Mouse (Mus musculus): Measurements from ENCODE around the gene Pde2a. TPM values are rescaled to one million over a fixed set of nuclear protein-coding genes. Genes with fewer than 3 reads are reported as not detected.

The Pde2a gene
- polyA plus RNA-seq, 1 experiment from 2014 or later = 8.9 TPM

GRCm38 (mm10) chr7:101403831-101404230 is 17.7 kb upstream of the Pde2a start:
- no peak overlapping the region for H3K9ac ChIP-seq (replicated peaks)
- no peak for ATAC-seq (ENCODE audit: insufficient number of reproducible peaks, insufficient read depth, low FRiP score, low TSS enrichment, low read depth)
- no peaks in the 10 kb centered on the region for H3K4me1 ChIP-seq (replicated peaks)
- WGBS = 93% methylated on average over 5 of the region's 5 CpGs
- H3K9me3 ChIP-seq = no peaks in the 10 kb centered on the region
- no peak overlapping the region for H3K4me2 ChIP-seq
- no peak overlapping the region for H3K4me3 ChIP-seq (replicated peaks)
- peaks cover 76% of the 10 kb centered on the region for H3K36me3 ChIP-seq
- no peak overlapping the region for H3K27ac ChIP-seq
- H3K27me3 ChIP-seq = no peaks in the 10 kb centered on the region

GRCm38 (mm10) chr7:101410267-101410936 is 11.1 kb upstream of the Pde2a start, which contains the start of gene Gm45837:
Gm45837 (plus strand) TSS chr7:101410886.
- Histone ChIP-seq H3K27me3 (peaks cover under 1% of the 10 kb centered on the region; the same call in 1 of the 2 replicates), H3K4me3 (replicated peaks) (no peak within 1 kb of the TSS), H3K9me3 (no peaks in the 10 kb centered on the region), H3K27ac (no peak within 1 kb of the TSS), H3K4me2 (no peak within 1 kb of the TSS), H3K4me1 (replicated peaks) (peaks cover 10% of the 10 kb centered on the region), H3K9ac (replicated peaks) (no peak within 1 kb of the TSS), H3K36me3 (peaks cover 42% of the 10 kb centered on the region)
- WGBS = 72% methylated on average over 11 of the region's 11 CpGs
- no peak for ATAC-seq (ENCODE audit: insufficient number of reproducible peaks, insufficient read depth, low FRiP score, low TSS enrichment, low read depth)

GRCm38 (mm10) chr7:101412796-101413195 is 8.7 kb upstream of the Pde2a start:
- H3K27me3 ChIP-seq = peaks cover 11% of the 10 kb centered on the region
- H3K36me3 ChIP-seq = peaks cover 28% of the 10 kb centered on the region; the same call in 1 of the 2 replicates
- H3K27ac ChIP-seq = no peak overlapping the region
- H3K9ac ChIP-seq (replicated peaks) = no peak overlapping the region
- no peaks in the 10 kb centered on the region for H3K9me3 ChIP-seq
- no peak overlapping the region for H3K4me3 ChIP-seq (replicated peaks)
- ATAC-seq (ENCODE audit: insufficient number of reproducible peaks, insufficient read depth, low FRiP score, low TSS enrichment, low read depth) = no peak; the same call in 1 of the 2 replicates
- H3K4me1 ChIP-seq (replicated peaks) = peaks cover 22% of the 10 kb centered on the region
- H3K4me2 ChIP-seq = no peak overlapping the region

GRCm38 (mm10) chr7:101414209-101414608 is 7.3 kb upstream of the Pde2a start:
- H3K27ac ChIP-seq = no peak overlapping the region
- ATAC-seq (ENCODE audit: insufficient number of reproducible peaks, insufficient read depth, low FRiP score, low TSS enrichment, low read depth) = no peak
- H3K4me1 ChIP-seq (replicated peaks) = peaks cover 22% of the 10 kb centered on the region
- H3K9ac ChIP-seq (replicated peaks) = no peak overlapping the region
- peaks cover 14% of the 10 kb centered on the region; the same call in 1 of the 2 replicates for H3K36me3 ChIP-seq
- H3K27me3 ChIP-seq = peaks cover 21% of the 10 kb centered on the region
- H3K4me3 ChIP-seq (replicated peaks) = no peak overlapping the region
- WGBS = 39% methylated on average over 4 of the region's 4 CpGs
- no peaks in the 10 kb centered on the region for H3K9me3 ChIP-seq
- no peak overlapping the region for H3K4me2 ChIP-seq

GRCm38 (mm10) chr7:101414661-101415511 is 6.6 kb upstream of the Pde2a start:
- Histone ChIP-seq H3K27ac (no peak overlapping the region), H3K4me3 (replicated peaks) (no peak overlapping the region), H3K4me2 (no peak overlapping the region), H3K9me3 (no peaks in the 10 kb centered on the region), H3K4me1 (replicated peaks) (peaks cover 22% of the 10 kb centered on the region), H3K27me3 (peaks cover 28% of the 10 kb centered on the region), H3K9ac (replicated peaks) (no peak overlapping the region), H3K36me3 (peaks cover 12% of the 10 kb centered on the region; the same call in 1 of the 2 replicates)
- WGBS = 37% methylated on average over 7 of the region's 7 CpGs
- no peak for ATAC-seq (ENCODE audit: insufficient number of reproducible peaks, insufficient read depth, low FRiP score, low TSS enrichment, low read depth)

GRCm38 (mm10) chr7:101415512-101416100 is 5.9 kb upstream of the Pde2a start:
- Histone ChIP-seq H3K4me1 (replicated peaks) (peaks cover 22% of the 10 kb centered on the region), H3K27me3 (peaks cover 35% of the 10 kb centered on the region), H3K36me3 (peaks cover 8% of the 10 kb centered on the region; the same call in 1 of the 2 replicates), H3K4me2 (no peak overlapping the region), H3K9me3 (no peaks in the 10 kb centered on the region), H3K27ac (no peak overlapping the region; the same call in 1 of the 2 replicates), H3K9ac (replicated peaks) (no peak overlapping the region), H3K4me3 (replicated peaks) (no peak overlapping the region)
- 40% methylated on average over 8 of the region's 8 CpGs for WGBS
- no peak for ATAC-seq (ENCODE audit: insufficient number of reproducible peaks, insufficient read depth, low FRiP score, low TSS enrichment, low read depth)

GRCm38 (mm10) chr7:101416391-101416790 is 5.1 kb upstream of the Pde2a start:
- H3K27ac ChIP-seq = no peak overlapping the region; the same call in 1 of the 2 replicates
- WGBS = 51% methylated on average over 5 of the region's 5 CpGs
- peaks cover 22% of the 10 kb centered on the region for H3K4me1 ChIP-seq (replicated peaks)
- no peak for ATAC-seq (ENCODE audit: insufficient number of reproducible peaks, insufficient read depth, low FRiP score, low TSS enrichment, low read depth)
- no peaks in the 10 kb centered on the region for H3K9me3 ChIP-seq
- H3K36me3 ChIP-seq = peaks cover 7% of the 10 kb centered on the region; the same call in 1 of the 2 replicates
- H3K4me3 ChIP-seq (replicated peaks) = no peak overlapping the region
- no peak overlapping the region for H3K4me2 ChIP-seq
- H3K27me3 ChIP-seq = peaks cover 42% of the 10 kb centered on the region
- no peak overlapping the region for H3K9ac ChIP-seq (replicated peaks)

GRCm38 (mm10) chr7:101419013-101419770 is 2.3 kb upstream of the Pde2a start:
- WGBS = 4% methylated on average over 27 of the region's 27 CpGs
- Histone ChIP-seq H3K36me3 (no peaks in the 10 kb centered on the region), H3K4me3 (replicated peaks) (no peak overlapping the region), H3K9ac (replicated peaks) (no peak overlapping the region), H3K4me1 (replicated peaks) (peaks cover 22% of the 10 kb centered on the region), H3K4me2 (no peak overlapping the region), H3K27me3 (peaks cover 49% of the 10 kb centered on the region), H3K27ac (no peak overlapping the region), H3K9me3 (no peaks in the 10 kb centered on the region)
- ATAC-seq (ENCODE audit: insufficient number of reproducible peaks, insufficient read depth, low FRiP score, low TSS enrichment, low read depth) = no peak

- Histone ChIP-seq H3K9me3 (no peaks in the 10 kb centered on the region), H3K4me1 (replicated peaks) (no peaks in the 10 kb centered on the region), H3K9ac (replicated peaks) (no peak overlapping the region), H3K4me3 (replicated peaks) (no peak overlapping the region), H3K36me3 (no peaks in the 10 kb centered on the region), H3K27ac (no peak overlapping the region), H3K4me2 (no peak overlapping the region), H3K27me3 (peaks cover 45% of the 10 kb centered on the region)
- WGBS = 31% methylated on average over 3 of the region's 3 CpGs
- ATAC-seq (ENCODE audit: insufficient number of reproducible peaks, insufficient read depth, low FRiP score, low TSS enrichment, low read depth) = no peak
Observed at GRCm38 (mm10) chr7:101422069-101422468, 578 bp downstream of the Pde2a start.

GRCm38 (mm10) chr7:101422646-101423045 is 1.2 kb downstream of the Pde2a start:
- ATAC-seq (ENCODE audit: insufficient number of reproducible peaks, insufficient read depth, low FRiP score, low TSS enrichment, low read depth) = no peak
- peaks cover 40% of the 10 kb centered on the region for H3K27me3 ChIP-seq
- H3K27ac ChIP-seq = no peak overlapping the region
- 81% methylated on average over 8 of the region's 8 CpGs for WGBS
- H3K4me1 ChIP-seq (replicated peaks) = no peaks in the 10 kb centered on the region
- H3K4me3 ChIP-seq (replicated peaks) = no peak overlapping the region
- no peak overlapping the region for H3K9ac ChIP-seq (replicated peaks)
- no peaks in the 10 kb centered on the region for H3K36me3 ChIP-seq
- no peaks in the 10 kb centered on the region for H3K9me3 ChIP-seq
- H3K4me2 ChIP-seq = no peak overlapping the region
